Mouse (Mus musculus) hindbrain, embryonic 13.5 days (tissue): Measurements from ENCODE around the gene Slc6a20b. TPM values are rescaled to one million over a fixed set of nuclear protein-coding genes. Genes with fewer than 3 reads are reported as not detected.
"Not testable (repeated sequence)": the region's sequence is repeated elsewhere in the genome, so short reads cannot be mapped to it uniquely, and the experiment has no call there.

Experiments
- ATAC-seq: fragments of 200-750 bp; cut with Nextera tagmentation; 2 replicates; pipeline ENCODE4 v1.8.0; 2017; ENCODE audit warnings: moderate TSS enrichment; ENCODE audit not compliant: low FRiP score
- H3K27ac ChIP-seq: fragments of 300-500 bp; sonication (generic); 2 replicates; pipeline ENCODE4 v1.5.1; 2015; ENCODE audit warnings: inconsistent platforms, mild to moderate bottlenecking, moderate library complexity
- H3K27me3 ChIP-seq: fragments of 300-500 bp; sonication (generic); 2 replicates; pipeline ENCODE4 v1.6.1; 2015; ENCODE audit warnings: mild to moderate bottlenecking, inconsistent platforms
- H3K36me3 ChIP-seq: fragments of 300-500 bp; sonication (generic); 2 replicates; pipeline ENCODE4 v1.6.1; 2015; ENCODE audit warnings: mild to moderate bottlenecking, inconsistent platforms
- H3K4me1 ChIP-seq: fragments of 300-500 bp; sonication (generic); replicated peaks from 2 replicates; pipeline ENCODE4 v1.6.1; 2015; ENCODE audit warnings: inconsistent platforms
- H3K4me2 ChIP-seq: fragments of 300-500 bp; sonication (generic); 2 replicates; pipeline ENCODE4 v1.6.1; 2015; ENCODE audit warnings: inconsistent platforms, mild to moderate bottlenecking, moderate library complexity
- H3K4me3 ChIP-seq: fragments of 300-500 bp; sonication (generic); 2 replicates; pipeline ENCODE4 v1.5.1; 2015; ENCODE audit warnings: mild to moderate bottlenecking, inconsistent platforms
- H3K9ac ChIP-seq: fragments of 300-500 bp; sonication (generic); 2 replicates; pipeline ENCODE4 v1.6.1; 2015; ENCODE audit warnings: mild to moderate bottlenecking, inconsistent platforms
- H3K9me3 ChIP-seq: fragments of 300-500 bp; sonication (generic); 2 replicates; pipeline ENCODE4 v1.6.1; 2016; ENCODE audit warnings: inconsistent platforms
- WGBS: fragments of 180-500 bp; shearing (Covaris S2); methylation state at CpG from one replicate; pipeline ENCODE4 v1.1.7; 2015; 5-methylcytosine and 5-hydroxymethylcytosine counted together
- polyA plus RNA-seq: library from polyadenylated mRNA; unstranded; fragments of >200 nt; fragmentation: Nextera tagmentation; extraction: Ambion mirVana; gene quantifications from 2 replicates; pipeline ENCODE4 v1.2.1, GENCODE M21; 2015

Gene Slc6a20b
- 0.34 and 0.41 TPM in 2 replicates for polyA plus RNA-seq

GRCm38 (mm10) chr9:123632281-123632680, at the start of gene Slc6a20b:
Gene Slc6a20b (minus strand): TSS chr9:123632565.
- H3K9me3 ChIP-seq, result no peaks in the 10 kb centered on the region
- no peaks in the 10 kb centered on the region for H3K36me3 ChIP-seq
- no peak within 1 kb of the TSS for H3K9ac ChIP-seq
- no peaks in the 10 kb centered on the region for H3K4me1 ChIP-seq
- H3K4me2 ChIP-seq, result no peak within 1 kb of the TSS
- H3K27ac ChIP-seq, result no peak within 1 kb of the TSS
- ATAC-seq, result no peak
- H3K27me3 ChIP-seq, result no peaks in the 10 kb centered on the region
- H3K4me3 ChIP-seq, result no peak within 1 kb of the TSS
- WGBS, result 88% methylated on average over 6 of the region's 6 CpGs

DNA sequence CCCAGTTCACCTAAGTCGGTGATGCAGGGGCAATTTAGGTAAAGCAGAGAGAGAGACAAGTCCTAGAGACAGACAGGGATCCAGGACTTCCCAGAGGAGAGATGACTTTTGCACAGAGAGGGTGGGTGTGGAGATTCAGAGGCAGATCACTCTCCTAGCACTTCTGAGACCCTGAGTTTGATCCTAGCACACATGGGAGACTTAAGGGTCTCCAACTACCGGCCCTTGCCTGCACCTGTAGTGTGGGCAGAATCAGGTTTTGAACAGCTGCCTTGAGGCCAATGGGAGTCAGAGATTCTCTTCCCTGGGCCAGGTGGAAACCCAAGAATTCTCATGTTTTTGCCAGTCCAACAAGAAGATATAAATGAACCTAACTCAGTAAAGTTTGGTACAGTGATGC, 46.8 kb upstream of the Slc6a20b start:
- H3K27me3 ChIP-seq, result peaks cover 72% of the 10 kb centered on the region
- H3K4me2 ChIP-seq, result peak overlapping the region; percentile 77
- peak overlapping the region; percentile 44 for H3K4me3 ChIP-seq
- H3K9me3 ChIP-seq, result no peaks in the 10 kb centered on the region
- ATAC-seq, result no peak
- H3K9ac ChIP-seq, result no peak overlapping the region
- no peaks in the 10 kb centered on the region for H3K36me3 ChIP-seq
- 26% methylated on average over 2 of the region's 2 CpGs for WGBS
- peaks cover 12% of the 10 kb centered on the region for H3K4me1 ChIP-seq
- H3K27ac ChIP-seq, result no peak overlapping the region

- no peak for ATAC-seq
- Histone ChIP-seq H3K9me3 (no peaks in the 10 kb centered on the region), H3K27ac (no peak within 1 kb of the TSS), H3K4me3 (peak within 1 kb of the TSS; percentile 44), H3K27me3 (peaks cover 73% of the 10 kb centered on the region), H3K36me3 (no peaks in the 10 kb centered on the region), H3K9ac (peak within 1 kb of the TSS; percentile 68), H3K4me1 (peaks cover 12% of the 10 kb centered on the region), H3K4me2 (peak within 1 kb of the TSS; percentile 77)
- under 1% methylated on average over 73 of the region's 73 CpGs for WGBS
These were observed 46.2 kb upstream of the Slc6a20b start, which contains the start of the genes Ccr9 and Slc6a20a for GRCm38 (mm10) chr9:123678327-123679105. Gene Ccr9 (plus strand): TSS chr9:123678439. Gene Slc6a20a (minus strand): TSS chr9:123678885.

DNA sequence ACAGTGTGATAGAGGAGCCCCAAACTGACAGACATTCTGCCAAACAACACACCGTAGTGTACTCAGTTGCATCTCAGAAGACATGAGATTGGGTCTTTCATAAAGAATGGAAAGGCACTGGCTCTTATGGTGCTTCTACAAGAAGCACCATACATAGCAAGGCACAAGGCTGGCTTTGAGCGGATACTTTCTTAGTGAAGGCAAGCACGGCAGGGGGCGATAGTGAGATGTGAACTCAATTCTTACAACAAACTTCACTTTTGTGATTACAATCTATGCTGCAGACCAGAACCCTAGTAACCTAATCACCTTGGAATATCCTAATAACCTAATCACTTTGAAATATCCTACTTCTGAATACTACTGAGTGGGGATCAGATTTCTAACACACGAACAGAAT, 33.3 kb upstream of the Slc6a20b start:
- Histone ChIP-seq H3K9ac (no peak overlapping the region), H3K27ac (no peak overlapping the region), H3K27me3 (no peaks in the 10 kb centered on the region), H3K4me3 (no peak overlapping the region), H3K36me3 (no peaks in the 10 kb centered on the region), H3K4me2 (no peak overlapping the region), H3K4me1 (no peaks in the 10 kb centered on the region), H3K9me3 (no peaks in the 10 kb centered on the region)
- ATAC-seq, result no peak
- 59% methylated on average over 5 of the region's 5 CpGs for WGBS

GRCm38 (mm10) chr9:123659986-123660676, 27.8 kb upstream of the Slc6a20b start:
- ATAC-seq, H3K27ac ChIP-seq, H3K9ac ChIP-seq, H3K4me3 ChIP-seq, H3K27me3 ChIP-seq, H3K36me3 ChIP-seq, H3K9me3 ChIP-seq, H3K4me1 ChIP-seq, H3K4me2 ChIP-seq: not testable (repeated sequence)
- 89% methylated on average over 18 of the region's 18 CpGs for WGBS

DNA sequence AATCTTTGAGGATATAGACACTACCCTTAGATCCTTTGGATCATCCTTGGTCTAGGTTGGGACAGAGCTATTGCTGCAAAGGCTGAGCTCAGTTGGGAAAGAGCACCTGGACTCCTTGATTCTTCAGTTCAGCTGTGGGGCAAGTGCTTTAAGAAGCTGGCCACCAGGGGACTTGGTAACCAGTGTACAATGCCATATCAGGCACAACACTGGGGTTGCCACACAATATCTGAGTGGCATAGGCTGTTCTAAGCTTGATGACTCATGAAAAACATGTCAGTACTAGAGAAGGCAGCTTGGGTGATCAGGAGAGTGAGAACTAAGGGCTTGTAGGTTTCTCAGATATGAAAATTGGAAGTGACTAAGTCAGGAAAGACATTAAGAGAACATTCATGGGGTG, 26.6 kb upstream of the Slc6a20b start:
- no peaks in the 10 kb centered on the region for H3K27me3 ChIP-seq
- no peaks in the 10 kb centered on the region for H3K4me1 ChIP-seq
- no peaks in the 10 kb centered on the region for H3K9me3 ChIP-seq
- no peak overlapping the region for H3K27ac ChIP-seq
- no peak overlapping the region for H3K9ac ChIP-seq
- H3K4me2 ChIP-seq, result no peak overlapping the region
- H3K36me3 ChIP-seq, result no peaks in the 10 kb centered on the region
- no peak overlapping the region for H3K4me3 ChIP-seq
- ATAC-seq, result no peak

- 78% methylated on average over 3 of the region's 3 CpGs for WGBS
- Histone ChIP-seq H3K4me1 (no peaks in the 10 kb centered on the region), H3K9me3 (no peaks in the 10 kb centered on the region), H3K36me3 (no peaks in the 10 kb centered on the region), H3K27ac (no peak overlapping the region), H3K4me2 (no peak overlapping the region), H3K9ac (no peak overlapping the region), H3K4me3 (no peak overlapping the region), H3K27me3 (no peaks in the 10 kb centered on the region)
- no peak for ATAC-seq
These were observed 25.1 kb upstream of the Slc6a20b start for GRCm38 (mm10) chr9:123657457-123657856.

GRCm38 (mm10) chr9:123651369-123651768, 19.0 kb upstream of the Slc6a20b start:
- Histone ChIP-seq H3K9me3 (no peaks in the 10 kb centered on the region), H3K9ac (no peak overlapping the region), H3K4me2 (no peak overlapping the region), H3K27me3 (no peaks in the 10 kb centered on the region), H3K4me3 (no peak overlapping the region), H3K27ac (no peak overlapping the region), H3K4me1 (no peaks in the 10 kb centered on the region), H3K36me3 (no peaks in the 10 kb centered on the region)
- no peak for ATAC-seq
- 58% methylated on average over 4 of the region's 4 CpGs for WGBS

GRCm38 (mm10) chr9:123649785-123650511, 17.6 kb upstream of the Slc6a20b start:
- H3K4me3 ChIP-seq, result no peak overlapping the region
- H3K27me3 ChIP-seq, result no peaks in the 10 kb centered on the region
- no peak overlapping the region for H3K27ac ChIP-seq
- 96% methylated on average over 2 of the region's 2 CpGs for WGBS
- no peaks in the 10 kb centered on the region for H3K36me3 ChIP-seq
- H3K9ac ChIP-seq, result no peak overlapping the region
- H3K4me1 ChIP-seq, result no peaks in the 10 kb centered on the region
- H3K9me3 ChIP-seq, result no peaks in the 10 kb centered on the region
- H3K4me2 ChIP-seq, result no peak overlapping the region
- no peak for ATAC-seq

DNA sequence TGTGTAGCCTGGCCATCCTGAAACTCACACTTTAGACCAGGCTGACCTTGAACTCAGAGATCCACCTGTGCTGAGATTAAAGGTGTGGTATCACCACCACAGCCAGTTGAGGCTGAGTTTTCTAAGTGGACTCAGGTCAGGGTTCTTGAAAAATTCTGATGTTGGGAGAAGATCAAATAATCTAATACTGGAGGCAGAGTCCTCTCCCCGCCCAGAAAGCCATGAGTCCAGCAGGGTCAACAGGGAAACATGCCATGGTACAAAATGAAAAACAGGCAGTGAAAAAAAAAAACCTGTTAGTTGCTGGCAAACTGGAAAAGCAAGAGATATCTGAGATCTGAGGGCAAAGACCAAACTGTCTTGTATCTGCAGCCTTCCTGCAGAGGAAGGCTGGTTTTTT, 7.7 kb upstream of the Slc6a20b start:
- no peak for ATAC-seq
- H3K9me3 ChIP-seq, result no peaks in the 10 kb centered on the region
- no peaks in the 10 kb centered on the region for H3K27me3 ChIP-seq
- H3K4me3 ChIP-seq, result no peak overlapping the region
- H3K9ac ChIP-seq, result no peak overlapping the region
- 87% methylated on average over 1 of the region's 1 CpGs for WGBS
- no peaks in the 10 kb centered on the region for H3K4me1 ChIP-seq
- H3K36me3 ChIP-seq, result no peaks in the 10 kb centered on the region
- no peak overlapping the region for H3K27ac ChIP-seq
- no peak overlapping the region for H3K4me2 ChIP-seq

- H3K27ac ChIP-seq, result no peak overlapping the region
- H3K9me3 ChIP-seq, result no peaks in the 10 kb centered on the region
- H3K4me3 ChIP-seq, result no peak overlapping the region
- no peak overlapping the region for H3K4me2 ChIP-seq
- 87% methylated on average over 1 of the region's 1 CpGs for WGBS
- H3K9ac ChIP-seq, result no peak overlapping the region
- no peaks in the 10 kb centered on the region for H3K4me1 ChIP-seq
- no peaks in the 10 kb centered on the region for H3K36me3 ChIP-seq
- H3K27me3 ChIP-seq, result no peaks in the 10 kb centered on the region
- no peak for ATAC-seq
These were observed 6.3 kb upstream of the Slc6a20b start for GRCm38 (mm10) chr9:123638668-123639089.

DNA sequence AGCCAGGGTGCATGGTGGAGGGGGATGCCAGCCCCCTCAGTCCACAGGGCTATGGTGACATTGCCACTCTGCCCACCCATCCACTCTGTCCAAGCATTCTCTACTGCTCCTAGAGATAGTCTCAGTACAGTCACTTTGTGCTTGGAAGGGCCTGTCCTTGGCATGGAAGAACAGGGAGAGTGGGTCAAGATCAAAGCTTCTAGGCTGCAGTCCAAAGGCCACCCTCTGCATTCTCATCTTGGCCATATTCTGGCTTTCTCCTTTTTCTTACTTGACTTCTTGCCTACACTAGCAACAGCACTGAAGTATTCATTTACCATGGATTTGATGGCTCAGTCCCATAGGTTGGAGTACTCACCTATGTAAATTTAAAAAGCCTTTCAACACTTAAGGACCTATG, 5.9 kb upstream of the Slc6a20b start:
- Histone ChIP-seq H3K27ac (no peak overlapping the region), H3K4me1 (no peaks in the 10 kb centered on the region), H3K9ac (no peak overlapping the region), H3K4me3 (no peak overlapping the region), H3K27me3 (no peaks in the 10 kb centered on the region), H3K4me2 (no peak overlapping the region), H3K36me3 (no peaks in the 10 kb centered on the region), H3K9me3 (no peaks in the 10 kb centered on the region)
- no peak for ATAC-seq
